Mouse (Mus musculus) lung, embryonic 16.5 days (tissue): Measurements from ENCODE around the gene Hyal3. TPM values are rescaled to one million over a fixed set of nuclear protein-coding genes. Genes with fewer than 3 reads are reported as not detected.

Experiments used
- ATAC-seq: fragments of 200-750 bp; cut with Nextera tagmentation; 2 replicates; pipeline ENCODE4 v1.8.0; 2017; ENCODE audit warnings: low read depth, mild to moderate bottlenecking, moderate library complexity
- H3K27ac ChIP-seq: fragments of 300-500 bp; sonication (generic); 2 replicates; pipeline ENCODE4 v1.5.1; 2014; ENCODE audit warnings: mild to moderate bottlenecking, control low read depth, low read length
- H3K27me3 ChIP-seq: fragments of 300-500 bp; sonication (generic); 2 replicates; pipeline ENCODE4 v1.6.1; 2014; ENCODE audit warnings: low read depth, low read length, mixed read lengths; ENCODE audit not compliant: control insufficient read depth, insufficient read depth
- H3K36me3 ChIP-seq: fragments of 300-500 bp; sonication (generic); 2 replicates; pipeline ENCODE4 v1.6.1; 2014; ENCODE audit warnings: low read length; ENCODE audit not compliant: control insufficient read depth, insufficient read depth
- H3K4me1 ChIP-seq: fragments of 300-500 bp; sonication (generic); replicated peaks from 2 replicates; pipeline ENCODE4 v1.6.1; 2014; ENCODE audit warnings: low read length, mixed read lengths; ENCODE audit not compliant: control insufficient read depth, insufficient read depth
- H3K4me2 ChIP-seq: fragments of 300-500 bp; sonication (generic); 2 replicates; pipeline ENCODE4 v1.6.1; 2014; ENCODE audit warnings: low read depth, low read length, control low read depth
- H3K4me3 ChIP-seq: fragments of 300-500 bp; sonication (generic); 2 replicates; pipeline ENCODE4 v1.5.1; 2014; ENCODE audit warnings: mild to moderate bottlenecking, low read length, control low read depth
- H3K9ac ChIP-seq: fragments of 300-500 bp; sonication (generic); 2 replicates; pipeline ENCODE4 v1.6.1; 2014; ENCODE audit warnings: low read length, control low read depth
- H3K9me3 ChIP-seq: fragments of 300-500 bp; sonication (generic); 2 replicates; pipeline ENCODE4 v1.6.1; 2016; ENCODE audit warnings: low read length; ENCODE audit not compliant: control insufficient read depth
- WGBS: fragments of 180-500 bp; shearing (Covaris S2); extraction: QIAGEN DNeasy Blood & Tissue Kit; methylation state at CpG from one replicate; pipeline ENCODE4 v1.1.7; 2014; 5-methylcytosine and 5-hydroxymethylcytosine counted together
- polyA plus RNA-seq: library from polyadenylated mRNA; unstranded; fragments of >200 nt; fragmentation: Nextera tagmentation; extraction: Ambion mirVana; gene quantifications from 2 replicates; pipeline ENCODE4 v1.2.1, GENCODE M21; 2015

Gene Hyal3
- polyA plus RNA-seq, 1 experiment from 2014 or later = 1.6 TPM

GRCm38 (mm10) chr9:107598385-107598784 is 17.8 kb downstream of the Hyal3 start:
- Histone ChIP-seq H3K9ac (no peak overlapping the region), H3K9me3 (no peaks in the 10 kb centered on the region), H3K4me2 (no peak overlapping the region), H3K27me3 (no peaks in the 10 kb centered on the region), H3K36me3 (peaks cover 7% of the 10 kb centered on the region; the same call in 1 of the 2 replicates), H3K4me1 (no peaks in the 10 kb centered on the region), H3K27ac (no peak overlapping the region), H3K4me3 (no peak overlapping the region)
- WGBS = 59% methylated on average over 5 of the region's 5 CpGs
- ATAC-seq = no peak

GRCm38 (mm10) chr9:107599433-107599832 is 18.8 kb downstream of the Hyal3 start:
- WGBS = 78% methylated on average over 9 of the region's 9 CpGs
- H3K9ac ChIP-seq = no peak overlapping the region

DNA sequence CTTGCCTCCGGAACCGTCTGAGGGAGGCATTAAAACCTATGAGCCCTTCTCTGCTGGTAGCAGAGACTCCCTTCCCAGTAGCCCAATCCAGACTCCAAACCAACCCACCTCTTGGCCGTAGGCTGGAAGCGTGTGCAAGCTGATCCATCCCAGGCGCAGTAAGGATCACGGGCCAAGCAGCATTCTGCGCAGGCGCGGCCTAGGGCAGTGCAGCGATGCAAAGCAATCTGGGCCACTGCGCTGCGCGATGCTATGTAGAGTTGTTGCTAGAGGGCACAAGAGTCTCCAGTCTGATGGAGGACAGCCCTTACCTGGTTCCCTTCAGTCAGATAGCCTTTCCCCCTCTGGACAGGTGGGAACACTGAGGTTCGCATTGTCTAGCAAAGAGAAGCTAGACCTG is 19.2 kb downstream of the Hyal3 start:
- Histone ChIP-seq H3K36me3 (no peaks in the 10 kb centered on the region), H3K27me3 (no peaks in the 10 kb centered on the region), H3K4me3 (no peak overlapping the region), H3K9ac (no peak overlapping the region), H3K27ac (no peak overlapping the region), H3K4me1 (peaks cover 7% of the 10 kb centered on the region), H3K9me3 (no peaks in the 10 kb centered on the region), H3K4me2 (no peak overlapping the region)
- ATAC-seq = no peak
- 60% methylated on average over 14 of the region's 14 CpGs for WGBS

More at GRCm38 (mm10) chr9:107599433-107599832, 18.8 kb downstream of the Hyal3 start:
- Histone ChIP-seq H3K27me3 (no peaks in the 10 kb centered on the region), H3K4me1 (peaks cover 3% of the 10 kb centered on the region), H3K4me3 (no peak overlapping the region), H3K9me3 (no peaks in the 10 kb centered on the region), H3K36me3 (no peaks in the 10 kb centered on the region), H3K27ac (no peak overlapping the region), H3K4me2 (no peak overlapping the region)
- ATAC-seq = no peak

GRCm38 (mm10) chr9:107600745-107601144 is 20.1 kb downstream of the Hyal3 start:
- Histone ChIP-seq H3K4me3 (no peak overlapping the region), H3K9ac (no peak overlapping the region), H3K27ac (no peak overlapping the region), H3K27me3 (no peaks in the 10 kb centered on the region), H3K36me3 (no peaks in the 10 kb centered on the region), H3K4me2 (no peak overlapping the region), H3K9me3 (no peaks in the 10 kb centered on the region), H3K4me1 (peaks cover 8% of the 10 kb centered on the region)
- ATAC-seq = no peak
- WGBS = 77% methylated on average over 12 of the region's 12 CpGs

GRCm38 (mm10) chr9:107601275-107601674 is 20.7 kb downstream of the Hyal3 start:
- Histone ChIP-seq H3K27ac (no peak overlapping the region), H3K4me2 (no peak overlapping the region), H3K4me3 (no peak overlapping the region), H3K4me1 (peaks cover 8% of the 10 kb centered on the region), H3K27me3 (no peaks in the 10 kb centered on the region), H3K9ac (no peak overlapping the region), H3K36me3 (no peaks in the 10 kb centered on the region), H3K9me3 (no peaks in the 10 kb centered on the region)
- 77% methylated on average over 11 of the region's 11 CpGs for WGBS
- ATAC-seq = no peak

- Histone ChIP-seq H3K9me3 (no peaks in the 10 kb centered on the region), H3K27ac (no peak overlapping the region), H3K4me1 (peaks cover 17% of the 10 kb centered on the region), H3K9ac (peak overlapping the region; percentile 46), H3K4me3 (no peak overlapping the region), H3K4me2 (no peak overlapping the region), H3K27me3 (no peaks in the 10 kb centered on the region), H3K36me3 (no peaks in the 10 kb centered on the region)
- WGBS = 8% methylated on average over 10 of the region's 10 CpGs
- peak; percentile 71 for ATAC-seq
Observed at GRCm38 (mm10) chr9:107602068-107602648, 21.5 kb downstream of the Hyal3 start.

DNA sequence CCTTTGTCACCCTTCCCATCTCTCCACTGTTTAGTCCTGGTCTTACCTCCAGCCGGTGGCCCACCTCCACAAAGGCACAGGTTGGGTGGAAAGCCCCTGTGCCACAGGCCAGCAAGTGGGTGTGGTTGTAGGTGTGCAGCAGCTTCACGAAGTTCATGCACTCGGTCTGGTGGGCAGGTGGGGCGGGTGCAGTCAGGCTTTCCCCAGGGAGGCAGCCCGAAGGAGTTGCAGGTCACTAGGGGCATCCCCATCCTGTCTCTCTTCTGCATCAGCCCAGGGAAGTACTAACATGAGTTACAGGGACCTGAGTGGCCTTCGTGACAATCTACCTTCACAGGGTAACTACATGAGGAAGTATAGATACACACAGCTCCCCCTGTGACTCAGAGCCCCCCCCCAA is 22.6 kb downstream of the Hyal3 start:
- 75% methylated on average over 6 of the region's 6 CpGs for WGBS
- H3K27me3 ChIP-seq = no peaks in the 10 kb centered on the region
- no peak for ATAC-seq
- H3K4me2 ChIP-seq = no peak overlapping the region
- H3K4me1 ChIP-seq = peaks cover 24% of the 10 kb centered on the region
- no peak overlapping the region for H3K27ac ChIP-seq
- no peak overlapping the region for H3K9ac ChIP-seq
- no peak overlapping the region for H3K4me3 ChIP-seq
- no peaks in the 10 kb centered on the region for H3K9me3 ChIP-seq
- H3K36me3 ChIP-seq = no peaks in the 10 kb centered on the region

DNA sequence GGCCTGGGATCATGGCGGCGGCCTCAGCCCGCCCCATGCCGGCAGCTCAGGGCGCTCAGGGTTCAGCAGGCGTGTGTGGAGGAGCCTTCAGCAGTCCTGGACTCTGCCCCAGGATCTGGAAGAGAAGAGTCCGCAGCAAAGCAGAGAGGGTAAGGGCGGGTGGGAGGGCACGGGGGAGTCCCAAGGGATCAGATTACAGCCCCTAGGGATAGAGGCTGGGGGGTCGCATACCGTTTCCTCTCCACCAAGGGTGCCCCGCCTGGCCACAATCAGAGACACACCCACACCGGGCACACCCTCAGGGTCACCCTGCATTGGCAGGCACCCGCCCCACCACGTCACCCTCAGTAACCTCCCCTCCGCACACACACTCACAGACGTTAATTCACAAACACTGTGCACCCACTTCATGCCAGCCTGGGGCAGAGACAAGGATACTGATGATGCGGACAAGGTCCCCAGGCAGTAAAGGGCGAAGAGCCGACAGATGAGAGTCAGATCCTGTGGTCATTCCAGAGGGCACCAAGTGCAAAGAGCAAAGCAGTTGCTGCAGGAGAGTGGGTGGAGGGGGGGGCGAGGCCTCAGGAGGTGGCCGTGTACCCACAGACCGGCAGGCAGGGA is 24.5 kb downstream of the Hyal3 start:
- peaks cover 35% of the 10 kb centered on the region for H3K4me1 ChIP-seq
- H3K27ac ChIP-seq = peak overlapping the region; percentile 81
- peak overlapping the region; percentile 60 for H3K9ac ChIP-seq
- no peaks in the 10 kb centered on the region for H3K9me3 ChIP-seq
- no peaks in the 10 kb centered on the region for H3K36me3 ChIP-seq
- H3K27me3 ChIP-seq = no peaks in the 10 kb centered on the region
- peak overlapping the region; percentile 29 for H3K4me3 ChIP-seq
- H3K4me2 ChIP-seq = peak overlapping the region; percentile 44
- WGBS = 33% methylated on average over 18 of the region's 23 CpGs
- ATAC-seq = peak; percentile 42

DNA sequence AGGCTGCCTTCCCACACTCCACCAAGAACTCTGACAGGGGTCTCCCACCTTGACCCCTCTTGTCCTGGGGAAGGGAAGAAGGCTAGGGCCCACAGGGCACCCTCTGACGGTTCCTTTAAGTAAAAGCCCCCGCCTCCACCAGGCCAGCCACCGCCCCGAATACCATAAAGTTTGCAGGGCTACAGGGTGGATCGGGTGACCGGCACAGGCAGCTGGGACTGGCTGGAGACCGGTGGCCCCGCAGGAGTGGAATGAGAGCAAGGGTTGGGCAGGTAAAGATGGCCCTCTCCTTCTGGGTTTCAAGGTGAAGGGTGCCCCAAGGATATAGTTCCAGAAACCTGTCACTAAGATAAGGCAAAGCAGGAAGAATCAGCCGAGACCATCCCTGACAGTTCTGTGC is 26.0 kb downstream of the Hyal3 start:
- H3K27ac ChIP-seq = peak overlapping the region; percentile 36
- H3K36me3 ChIP-seq = no peaks in the 10 kb centered on the region
- peaks cover 41% of the 10 kb centered on the region for H3K4me1 ChIP-seq
- H3K9ac ChIP-seq = peak overlapping the region; percentile 16
- H3K4me2 ChIP-seq = peak overlapping the region; percentile 12; the same call in 1 of the 2 replicates
- whole genome bisulfite sequencing = 9% methylated on average over 9 of the region's 9 CpGs
- no peak for ATAC-seq
- H3K4me3 ChIP-seq = peak overlapping the region; percentile 26
- H3K9me3 ChIP-seq = no peaks in the 10 kb centered on the region
- no peaks in the 10 kb centered on the region for H3K27me3 ChIP-seq
